Mouse (Mus musculus): ENCODE data around the gene Dgkz. TPM values are rescaled to one million over a fixed set of nuclear protein-coding genes. Genes with fewer than 3 reads are reported as not detected.

The Dgkz gene
- total RNA-seq, 1 experiment from 2014 or later: 61.5 TPM

- DNase-seq: no peak
Observed at GRCm38 (mm10) chr2:91959544-91960410, 15.9 kb downstream of the Dgkz start.

GRCm38 (mm10) chr2:91958701-91959457 is 16.8 kb downstream of the Dgkz start:
- peak; percentile 66 for DNase-seq

- DNase-seq: no peak
Observed at GRCm38 (mm10) chr2:91958049-91958448, 17.6 kb downstream of the Dgkz start.

- no peak for DNase-seq
Observed at GRCm38 (mm10) chr2:91957096-91957495, 18.6 kb downstream of the Dgkz start.

- DNase-seq: no peak
Observed at GRCm38 (mm10) chr2:91955875-91956274, 19.8 kb downstream of the Dgkz start.

GRCm38 (mm10) chr2:91955121-91955591 is 20.5 kb downstream of the Dgkz start:
- no peak for DNase-seq

- DNase-seq: peak; percentile 53
Observed at GRCm38 (mm10) chr2:91953825-91954224, 21.8 kb downstream of the Dgkz start.

GRCm38 (mm10) chr2:91950275-91951085 is 25.2 kb downstream of the Dgkz start:
- DNase-seq: no peak

GRCm38 (mm10) chr2:91949411-91950274 is 26.0 kb downstream of the Dgkz start:
- DNase-seq: peak; percentile 54

- no peak for DNase-seq
Observed at GRCm38 (mm10) chr2:91948792-91949241, 26.8 kb downstream of the Dgkz start.

GRCm38 (mm10) chr2:91948151-91948509 is 27.5 kb downstream of the Dgkz start:
- DNase-seq: no peak

- peak; percentile 50 for DNase-seq
Observed at GRCm38 (mm10) chr2:91947397-91948150, 28.1 kb downstream of the Dgkz start.

GRCm38 (mm10) chr2:91946836-91947235 is 28.8 kb downstream of the Dgkz start:
- peak; percentile 54 for DNase-seq

- DNase-seq: no peak
Observed at GRCm38 (mm10) chr2:91945483-91945882, 30.2 kb downstream of the Dgkz start, which contains the start of gene Gm9821. Gm9821 (plus strand) TSS chr2:91945703.

GRCm38 (mm10) chr2:91944170-91944950 is 31.3 kb downstream of the Dgkz start:
- peak; percentile 82 for DNase-seq

- DNase-seq: no peak
Observed at GRCm38 (mm10) chr2:91942356-91942755, 33.3 kb downstream of the Dgkz start.

GRCm38 (mm10) chr2:91939303-91939935 is 36.2 kb downstream of the Dgkz start:
- no peak for DNase-seq

GRCm38 (mm10) chr2:91936154-91936553 is 39.5 kb downstream of the Dgkz start:
- no peak for DNase-seq
